Mouse (Mus musculus) kidney, postnatal 25 days (tissue): ENCODE data around the gene Dtl.

Experiments
- DNase-seq, 2 experiments: peaks; one replicate each; pipeline ENCODE4 v3.0.0; 2021; ENCODE audit warnings: mixed read lengths in 2 of 2

The Dtl gene

GRCm38 (mm10) chr1:191575458-191576247 is at the start of gene Dtl, which contains the start of gene Ints7:
Dtl (minus strand) TSS chr1:191575544.
Ints7 (plus strand) TSS chr1:191575636.
- peak; percentile 99 to 100 for DNase-seq

GRCm38 (mm10) chr1:191625026-191625425 is 49.7 kb upstream of the Dtl start:
- no peak for DNase-seq

- no peak for DNase-seq
These were observed 49.1 kb upstream of the Dtl start for GRCm38 (mm10) chr1:191624492-191624891.

- DNase-seq, result no peak
These were observed 47.5 kb upstream of the Dtl start for GRCm38 (mm10) chr1:191622801-191623200.

GRCm38 (mm10) chr1:191621096-191621495 is 45.8 kb upstream of the Dtl start:
- DNase-seq, result no peak

GRCm38 (mm10) chr1:191618067-191618766 is 42.9 kb upstream of the Dtl start:
- no peak for DNase-seq

GRCm38 (mm10) chr1:191617589-191617988 is 42.2 kb upstream of the Dtl start:
- DNase-seq, result no peak

GRCm38 (mm10) chr1:191616245-191616644 is 40.9 kb upstream of the Dtl start:
- no peak for DNase-seq

- no peak for DNase-seq
These were observed 37.5 kb upstream of the Dtl start for GRCm38 (mm10) chr1:191612877-191613276.

GRCm38 (mm10) chr1:191611686-191612085 is 36.3 kb upstream of the Dtl start:
- DNase-seq, result no peak

- no peak for DNase-seq
These were observed 35.0 kb upstream of the Dtl start for GRCm38 (mm10) chr1:191610357-191610756.

- DNase-seq, result no peak
These were observed 34.2 kb upstream of the Dtl start for GRCm38 (mm10) chr1:191609578-191609977.

GRCm38 (mm10) chr1:191609051-191609450 is 33.7 kb upstream of the Dtl start:
- no peak for DNase-seq

- no peak for DNase-seq
These were observed 29.3 kb upstream of the Dtl start for GRCm38 (mm10) chr1:191604690-191605089.

GRCm38 (mm10) chr1:191599210-191599609 is 23.9 kb upstream of the Dtl start:
- DNase-seq, result no peak

- no peak for DNase-seq
These were observed 20.7 kb upstream of the Dtl start for GRCm38 (mm10) chr1:191596076-191596475.

GRCm38 (mm10) chr1:191592016-191592720 is 16.8 kb upstream of the Dtl start:
- DNase-seq, result no peak

- no peak for DNase-seq
These were observed 13.4 kb upstream of the Dtl start for GRCm38 (mm10) chr1:191588749-191589148.

GRCm38 (mm10) chr1:191587062-191587461 is 11.7 kb upstream of the Dtl start:
- no peak for DNase-seq

GRCm38 (mm10) chr1:191585704-191586103 is 10.4 kb upstream of the Dtl start:
- DNase-seq, result no peak

- DNase-seq, result no peak
These were observed 9.1 kb upstream of the Dtl start for GRCm38 (mm10) chr1:191584483-191584882.

- no peak for DNase-seq
These were observed 8.5 kb upstream of the Dtl start for GRCm38 (mm10) chr1:191583836-191584235.

- DNase-seq, result no peak
These were observed 6.3 kb upstream of the Dtl start for GRCm38 (mm10) chr1:191581641-191582040.

GRCm38 (mm10) chr1:191579524-191579923 is 4.2 kb upstream of the Dtl start:
- DNase-seq, result no peak
